Mouse (Mus musculus): ENCODE data around the gene H2-T3. TPM values are rescaled to one million over a fixed set of nuclear protein-coding genes. Genes with fewer than 3 reads are reported as not detected.
"Not testable (repeated sequence)": the region's sequence is repeated elsewhere in the genome, so short reads cannot be mapped to it uniquely, and the experiment has no call there.

The H2-T3 gene
- polyA plus RNA-seq, 1 experiment from 2014 or later: 0.12 TPM

DNA sequence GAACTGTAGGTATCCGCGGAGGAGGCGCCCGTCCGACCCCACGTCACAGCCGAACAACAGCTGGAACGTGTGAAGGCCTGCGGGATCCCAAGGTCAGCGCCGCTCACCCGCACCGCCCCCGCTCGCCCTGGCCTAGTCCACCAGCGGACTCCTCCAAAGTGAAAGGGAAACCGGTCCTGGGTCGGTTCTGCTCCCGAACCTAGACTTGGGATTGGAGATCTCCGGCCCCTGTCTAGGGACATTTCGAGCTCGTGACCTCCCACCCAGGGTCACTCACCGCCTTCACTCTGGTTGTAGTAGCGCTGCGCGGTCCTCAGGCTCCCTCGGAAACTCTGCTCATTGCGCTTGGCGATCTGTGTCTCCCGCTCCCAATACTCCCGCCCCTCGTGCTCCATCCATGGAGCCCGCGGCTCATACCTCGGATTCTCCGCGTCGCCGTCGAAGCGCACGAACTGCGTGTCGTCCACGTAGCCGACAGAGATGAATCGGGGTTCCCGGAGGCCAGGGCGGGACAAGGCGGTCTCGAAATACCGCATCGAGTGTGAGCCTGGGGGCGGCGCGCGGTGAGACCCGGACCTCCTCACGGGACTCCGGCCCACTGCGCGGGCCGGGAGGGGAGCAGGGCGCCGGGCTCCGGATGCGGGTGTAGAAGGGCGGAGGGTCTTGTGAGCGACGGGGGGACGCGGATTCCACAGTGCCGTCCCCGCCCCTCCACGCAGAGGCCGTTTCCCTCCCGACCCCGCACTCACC is 44.8 kb downstream of the H2-T3 start:
- Histone ChIP-seq H3K27me3 (replicated peaks; ENCODE audit: insufficient read depth, low read length) (no peaks in the 10 kb centered on the region), H3K9me3 (ENCODE audit: low read length) (no peaks in the 10 kb centered on the region), H3K9ac (replicated peaks; ENCODE audit: low read depth) (peak overlapping the region; percentile 39), H3K27ac (ENCODE audit: low read length) (no peak overlapping the region), H3K4me1 (ENCODE audit: insufficient read depth, low read depth, low read length) (no peaks in the 10 kb centered on the region), H3K4me2 (replicated peaks; ENCODE audit: low read depth, low read length) (peak overlapping the region; percentile 75), H3K4me3 (ENCODE audit: low read depth, low read length) (peak overlapping the region; percentile 59), H3K36me3 (ENCODE audit: insufficient read depth, low read length) (no peaks in the 10 kb centered on the region)
- 2% methylated on average over 62 of the region's 78 CpGs for WGBS
- no peak for TF ChIP-seq EP300 (IDR thresholded peaks at IDR 0.05)
- no peak for TF ChIP-seq CTCF (IDR thresholded peaks at IDR 0.05)
- DNase-seq (ENCODE audit: low spot score) (peak; percentile 45), ATAC-seq (peak; percentile 68)

DNA sequence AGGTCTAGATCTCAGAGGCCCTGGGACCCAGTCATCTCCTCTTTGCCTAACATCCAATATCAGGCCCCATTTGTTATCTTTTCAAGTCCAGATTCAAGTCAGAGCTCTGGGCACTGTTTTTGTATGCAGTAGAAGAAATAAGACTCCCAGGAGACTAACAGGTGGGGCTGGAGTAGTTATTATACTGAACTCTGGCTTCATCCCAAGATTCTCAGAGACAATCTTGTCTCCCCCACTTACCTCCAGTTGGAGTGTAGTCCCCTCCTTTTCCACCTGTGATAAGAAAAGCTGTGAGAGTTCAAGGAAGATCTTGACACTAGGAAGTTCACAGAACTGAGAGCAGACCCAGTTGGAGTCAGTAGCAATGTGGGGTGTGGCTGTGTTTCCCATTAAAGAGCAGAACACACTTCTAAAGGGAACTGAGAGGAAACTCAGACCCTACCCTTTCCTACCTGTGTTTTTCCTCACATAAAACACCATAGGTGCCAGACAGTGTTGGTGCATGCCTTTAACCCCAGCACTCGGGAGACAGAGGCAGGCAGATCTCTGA is 53.7 kb downstream of the H2-T3 start:
- not testable (repeated sequence) for ATAC-seq; DNase-seq (ENCODE audit: low spot score); H3K27me3 ChIP-seq (replicated peaks; ENCODE audit: insufficient read depth, low read length)

More for the DNA sequence above, 53.7 kb downstream of the H2-T3 start:
- H3K9me3 ChIP-seq (ENCODE audit: low read length); H3K9ac ChIP-seq (replicated peaks; ENCODE audit: low read depth); H3K4me2 ChIP-seq (replicated peaks; ENCODE audit: low read depth, low read length); H3K27ac ChIP-seq (ENCODE audit: low read length); H3K36me3 ChIP-seq (ENCODE audit: insufficient read depth, low read length); H3K4me3 ChIP-seq (ENCODE audit: low read depth, low read length); H3K4me1 ChIP-seq (ENCODE audit: insufficient read depth, low read depth, low read length): not testable (repeated sequence)
- 67% methylated on average over 1 of the region's 1 CpGs for WGBS

Other genes with a start within 250 kb of the H2-T3 start
- 61.2 and 67.8 TPM in 2 replicates for gene Abcf1, start 220.5 kb downstream of the H2-T3 start, polyA plus RNA-seq (2015; fragmentation: Nextera tagmentation; extraction: Ambion mirVana)
- 29.6 and 32.1 TPM in 2 replicates for gene Gnl1, start 210.4 kb downstream of the H2-T3 start, polyA plus RNA-seq (2015; fragmentation: Nextera tagmentation; extraction: Ambion mirVana)
- 12.6 and 12.9 TPM in 2 replicates for gene Prr3, start 210.1 kb downstream of the H2-T3 start, polyA plus RNA-seq (2015; fragmentation: Nextera tagmentation; extraction: Ambion mirVana)
- 2.7 and 3.7 TPM in 2 replicates for gene H2-T24, start 169.7 kb downstream of the H2-T3 start, polyA plus RNA-seq (2015; fragmentation: Nextera tagmentation; extraction: Ambion mirVana)
- gene H2-T23, start 157.4 kb downstream of the H2-T3 start, polyA plus RNA-seq (2015; fragmentation: Nextera tagmentation; extraction: Ambion mirVana): 50.4 and 53.1 TPM in 2 replicates
- gene H2-T22, start 147.5 kb downstream of the H2-T3 start, polyA plus RNA-seq (2015; fragmentation: Nextera tagmentation; extraction: Ambion mirVana): 23.9 and 24.4 TPM in 2 replicates
- gene Gm6034, start 147.3 kb downstream of the H2-T3 start, polyA plus RNA-seq (2015; fragmentation: Nextera tagmentation; extraction: Ambion mirVana): not detected in 2 replicates
- not detected in 2 replicates for gene Gm11127, start 131.9 kb downstream of the H2-T3 start, polyA plus RNA-seq (2015; fragmentation: Nextera tagmentation; extraction: Ambion mirVana)
- not detected in 2 replicates for gene Gm19684, start 68.6 kb downstream of the H2-T3 start, polyA plus RNA-seq (2015; fragmentation: Nextera tagmentation; extraction: Ambion mirVana)
- not detected in 2 replicates for gene Gm7030, start 60.9 kb downstream of the H2-T3 start, polyA plus RNA-seq (2015; fragmentation: Nextera tagmentation; extraction: Ambion mirVana)
- gene Gm8909, start 21.8 kb downstream of the H2-T3 start, polyA plus RNA-seq (2015; fragmentation: Nextera tagmentation; extraction: Ambion mirVana): 6.7 and 9.6 TPM in 2 replicates
- gene Rpp21, start 67.8 kb upstream of the H2-T3 start, polyA plus RNA-seq (2015; fragmentation: Nextera tagmentation; extraction: Ambion mirVana): 129 and 146 TPM in 2 replicates
- 9.2 and 10.4 TPM in 2 replicates for gene Trim39, start 82.0 kb upstream of the H2-T3 start, polyA plus RNA-seq (2015; fragmentation: Nextera tagmentation; extraction: Ambion mirVana)
- not detected in 2 replicates for gene H2-M10.2, start 96.2 kb upstream of the H2-T3 start, polyA plus RNA-seq (2015; fragmentation: Nextera tagmentation; extraction: Ambion mirVana)
- not detected in 2 replicates for gene H2-M10.1, start 135.9 kb upstream of the H2-T3 start, polyA plus RNA-seq (2015; fragmentation: Nextera tagmentation; extraction: Ambion mirVana)
- not detected in 2 replicates for gene H2-M10.3, start 178.1 kb upstream of the H2-T3 start, polyA plus RNA-seq (2015; fragmentation: Nextera tagmentation; extraction: Ambion mirVana)

All from lung, postnatal 0 days (tissue).